Mouse (Mus musculus) natural killer cell, adult 2 months (primary cell): ENCODE measurements at regions not wholly inside any gene's neighbourhood (a gene's known extent, or its start where the extent isn't known, plus 50 kb on each side); places are given as distances from the start of the nearest gene placed in this dataset.

Source experiments
- DNase-seq, 2 experiments: peaks; one replicate each; pipeline ENCODE4 v3.0.0; 2022; ENCODE audit warnings: low spot score in 2 of 2

DNA sequence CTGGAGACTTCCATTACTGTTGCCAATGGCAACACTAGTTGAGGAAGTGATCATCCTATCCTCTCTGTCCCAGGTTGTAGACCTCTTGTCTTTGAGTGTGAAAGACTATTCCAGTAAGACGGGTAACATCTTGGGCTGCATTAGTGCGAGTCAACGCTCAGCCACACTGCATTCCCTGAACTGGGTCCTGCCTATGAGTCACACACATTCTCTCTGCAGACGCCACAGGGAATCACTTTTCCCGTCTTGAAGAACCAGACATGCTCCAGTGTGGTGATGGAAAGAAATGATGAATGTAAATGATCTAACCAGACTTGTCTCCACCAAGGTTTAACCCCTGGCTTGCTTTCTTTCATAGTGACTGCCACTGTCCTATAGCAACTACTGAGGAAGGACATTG lies 199.1 kb upstream of the Maf start:
- DNase-seq = no peak

DNA sequence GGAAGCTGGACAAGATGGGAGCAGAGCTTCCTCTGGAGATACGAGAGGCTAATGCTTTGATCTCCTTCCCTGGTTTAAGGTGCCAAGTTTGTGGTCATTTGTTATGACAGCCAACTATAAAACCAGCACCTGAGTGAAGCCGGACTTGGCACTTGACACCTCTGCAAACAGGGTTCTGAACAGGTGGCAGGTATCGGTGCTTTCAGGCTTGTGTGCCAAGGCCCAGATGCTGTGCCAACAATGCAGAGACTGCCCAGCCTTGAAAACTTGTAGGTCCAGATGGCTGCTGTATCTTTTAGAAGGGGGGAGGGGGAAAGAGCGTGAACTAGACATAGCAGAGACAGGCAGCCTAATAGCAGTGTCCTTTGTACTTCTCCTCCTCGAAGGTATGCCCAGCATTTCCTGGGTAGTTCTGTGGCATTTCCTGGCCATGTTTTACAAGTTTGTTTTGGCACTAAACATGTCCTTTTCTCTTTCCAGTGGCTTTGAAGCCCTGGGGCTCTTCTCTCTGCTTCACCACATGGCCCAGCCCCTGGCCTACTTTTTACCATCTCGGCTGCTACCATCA lies 196.3 kb upstream of the Maf start:
- no peak for DNase-seq

DNA sequence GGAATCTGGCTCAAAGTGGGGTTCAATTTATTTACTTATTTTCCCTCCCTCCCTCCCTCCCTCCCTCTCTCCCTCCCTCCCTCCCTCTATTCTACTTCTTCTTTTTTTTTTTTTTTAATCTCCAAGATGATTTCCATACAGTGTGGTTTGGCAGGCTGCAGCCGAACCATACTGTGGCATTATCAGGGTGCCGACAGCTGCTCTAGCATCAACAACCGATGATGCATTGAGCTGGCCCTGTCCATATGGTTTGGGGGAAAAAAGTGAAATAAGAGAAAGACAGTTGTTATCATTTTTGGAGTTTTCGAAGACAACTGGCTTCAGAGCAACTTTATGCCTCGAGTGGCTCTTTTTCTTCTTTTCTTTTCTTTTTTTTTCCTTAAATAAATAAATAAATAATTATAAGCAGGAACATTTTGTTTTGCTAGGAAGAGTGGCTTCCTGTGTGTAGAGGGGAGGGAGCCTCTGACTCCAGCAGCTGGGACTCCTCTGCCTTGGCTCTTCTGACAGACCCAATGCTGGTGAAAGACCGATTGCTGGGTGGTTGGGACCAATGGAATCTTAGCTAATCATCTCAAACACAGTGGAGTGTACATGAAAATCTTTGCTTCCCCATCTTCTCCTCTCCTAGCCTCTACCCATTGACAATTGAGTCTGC lies 190.1 kb upstream of the Maf start:
- no peak for DNase-seq

DNA sequence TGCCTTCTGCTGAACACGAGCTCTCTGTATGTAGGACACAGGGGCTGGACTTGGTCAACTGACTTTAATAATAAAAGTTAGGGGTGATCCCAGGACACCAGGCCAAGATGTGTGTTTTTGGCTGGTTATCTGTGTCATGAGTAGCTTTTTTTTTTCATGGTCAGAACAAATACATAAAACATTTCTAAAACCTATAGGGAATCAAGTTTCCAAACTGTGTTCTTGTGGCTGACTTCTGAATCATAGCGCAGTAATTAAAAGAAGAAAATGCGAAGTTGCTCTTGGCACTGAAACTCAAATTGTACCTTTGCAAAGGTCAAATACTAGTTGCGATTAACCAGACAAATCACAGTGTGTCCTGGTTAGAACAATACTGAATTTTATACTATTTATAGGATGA lies 189.5 kb upstream of the Maf start:
- no peak for DNase-seq

DNA sequence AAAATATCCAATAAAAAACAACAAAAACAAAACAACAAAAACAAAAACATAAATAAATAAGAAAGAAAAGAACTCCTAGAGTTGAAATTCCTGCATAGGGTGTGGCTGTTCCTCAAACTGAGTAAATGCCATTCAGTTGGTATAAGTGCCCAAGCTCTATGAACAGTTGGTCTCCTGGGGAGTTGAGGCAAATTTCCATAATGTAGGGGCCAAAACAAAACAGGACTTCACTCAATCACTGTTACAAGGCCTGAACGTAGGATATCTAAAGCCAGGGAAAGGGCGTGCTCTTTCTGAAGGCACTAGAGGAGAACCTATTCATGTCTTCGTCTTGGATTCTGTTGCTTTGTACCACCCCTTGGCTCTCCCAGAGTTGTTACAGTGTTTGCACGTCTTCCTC lies 188.5 kb upstream of the Maf start:
- DNase-seq = no peak

DNA sequence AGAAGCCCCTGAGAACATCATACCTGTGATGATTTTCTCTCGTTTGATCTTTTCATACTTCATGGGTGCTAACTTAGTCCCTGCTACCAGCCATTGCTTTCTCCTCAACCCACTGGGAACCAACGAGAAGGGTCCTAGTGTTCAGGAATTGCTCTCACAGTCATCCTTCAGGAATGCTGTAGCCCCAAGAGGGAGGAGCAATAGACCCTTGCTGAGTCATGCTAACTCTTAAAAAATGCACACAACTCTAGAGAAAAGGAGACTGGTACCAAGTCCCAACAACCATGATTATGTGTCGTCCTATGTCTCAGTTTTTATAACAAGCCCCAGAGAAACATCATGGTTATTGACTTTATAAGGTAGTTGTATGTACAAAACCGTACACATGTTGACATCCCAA lies 180.7 kb upstream of the Maf start:
- DNase-seq = no peak

DNA sequence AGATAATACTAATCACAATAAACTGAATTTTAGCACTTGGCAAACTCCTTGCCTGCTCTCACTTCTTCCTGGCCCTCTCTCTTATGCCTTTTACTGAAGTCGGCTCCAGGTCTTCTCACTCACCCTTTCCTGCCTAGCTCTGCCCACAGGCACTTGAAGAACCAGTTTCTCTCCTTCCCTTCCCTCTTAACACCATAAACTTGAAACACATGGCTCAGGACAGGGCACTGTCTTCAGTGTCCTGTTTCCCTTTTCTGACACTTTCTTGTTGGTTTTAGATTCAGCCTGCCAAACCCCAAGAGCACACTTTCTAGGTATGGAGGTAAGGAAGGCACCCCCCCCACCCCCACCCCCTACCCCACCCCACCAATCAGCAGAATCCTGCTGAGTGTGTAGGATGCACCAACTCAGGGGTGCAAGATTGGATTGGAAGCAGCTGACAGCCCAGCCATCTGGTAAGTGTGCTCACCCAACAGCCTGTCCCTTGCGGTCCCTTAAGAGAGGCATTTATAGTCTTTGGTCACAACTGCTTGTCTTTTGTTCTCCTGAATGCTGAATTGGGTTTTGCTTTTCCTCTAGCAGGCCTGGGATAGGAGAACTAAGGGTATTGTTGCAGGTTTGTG lies 177.6 kb upstream of the Maf start:
- no peak for DNase-seq

DNA sequence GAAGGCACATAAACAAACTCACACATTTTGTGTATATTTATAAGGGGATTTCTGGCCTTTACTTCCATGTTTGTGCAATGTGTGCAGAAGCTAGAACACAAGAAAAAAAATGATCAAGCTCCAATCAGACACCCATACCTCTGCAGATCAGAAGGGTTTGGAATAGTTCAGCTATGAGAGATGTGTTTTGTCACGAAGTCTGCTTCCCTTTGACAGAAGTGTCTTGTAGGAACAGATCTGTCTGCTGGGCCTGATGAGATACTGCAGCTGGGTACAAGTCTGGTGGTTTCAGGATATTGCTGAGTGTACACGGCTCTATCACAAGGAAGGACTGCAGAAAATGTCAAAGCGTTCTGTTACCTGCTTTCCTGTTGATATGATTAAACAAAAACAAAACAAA lies 176.2 kb upstream of the Maf start:
- DNase-seq = no peak

DNA sequence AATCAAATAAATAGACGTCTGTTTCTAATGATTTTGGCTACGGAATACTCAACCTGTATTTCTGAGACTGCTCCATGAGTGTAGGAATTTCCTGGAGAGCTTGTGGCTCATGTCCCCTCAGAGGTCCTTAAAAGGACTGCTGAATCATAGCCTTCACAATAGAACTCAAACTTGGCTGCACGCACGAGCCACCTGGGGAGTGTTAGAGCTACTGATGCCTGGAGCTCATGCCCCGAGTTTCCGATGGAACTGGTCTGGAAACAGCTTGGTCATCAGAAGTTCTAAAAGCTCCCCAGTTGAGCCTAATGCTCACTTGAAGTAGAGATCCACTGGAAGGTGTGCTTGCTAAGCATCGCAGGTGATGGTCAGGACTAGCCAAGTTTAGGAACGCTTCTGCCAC lies 174.3 kb upstream of the Maf start:
- no peak for DNase-seq

DNA sequence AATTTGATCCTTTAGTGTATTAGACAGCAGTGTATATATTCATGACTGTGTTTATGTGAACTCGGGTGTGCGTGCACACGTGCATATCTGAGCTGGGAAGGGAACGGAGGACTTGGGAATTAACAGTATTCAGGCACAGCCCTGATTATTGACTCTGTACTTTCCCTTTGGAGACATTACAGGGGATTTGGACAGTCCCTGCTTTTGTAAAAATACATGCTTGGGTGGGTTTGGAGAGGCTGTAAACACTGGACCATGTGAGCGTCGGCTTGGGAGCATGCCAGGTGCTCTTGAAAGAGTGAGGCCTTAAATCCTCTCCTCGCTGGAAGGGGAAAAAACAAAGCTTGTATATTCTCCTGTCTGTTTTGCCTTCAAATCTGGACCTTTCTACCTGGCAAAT lies 167.2 kb upstream of the Maf start:
- no peak for DNase-seq

DNA sequence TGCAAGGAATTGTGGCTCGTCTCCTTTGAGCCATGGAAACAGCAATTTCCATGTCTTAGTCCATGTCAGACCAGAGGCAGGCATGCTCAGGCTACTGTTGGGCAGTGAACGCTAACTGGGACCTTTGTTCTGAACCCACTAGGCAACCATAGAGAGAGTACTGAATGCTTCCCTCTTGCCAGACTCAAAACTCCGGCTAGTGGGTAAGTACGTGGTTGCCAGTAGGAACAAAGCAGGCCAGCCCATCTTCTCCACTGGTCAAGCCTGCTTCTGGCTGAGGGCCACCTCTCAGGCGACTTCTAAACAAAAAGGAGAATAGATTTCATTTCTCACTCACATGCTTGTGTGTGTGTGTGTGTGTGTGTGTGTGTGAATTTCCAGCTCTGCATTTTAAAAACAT lies 163.8 kb upstream of the Maf start:
- no peak for DNase-seq

DNA sequence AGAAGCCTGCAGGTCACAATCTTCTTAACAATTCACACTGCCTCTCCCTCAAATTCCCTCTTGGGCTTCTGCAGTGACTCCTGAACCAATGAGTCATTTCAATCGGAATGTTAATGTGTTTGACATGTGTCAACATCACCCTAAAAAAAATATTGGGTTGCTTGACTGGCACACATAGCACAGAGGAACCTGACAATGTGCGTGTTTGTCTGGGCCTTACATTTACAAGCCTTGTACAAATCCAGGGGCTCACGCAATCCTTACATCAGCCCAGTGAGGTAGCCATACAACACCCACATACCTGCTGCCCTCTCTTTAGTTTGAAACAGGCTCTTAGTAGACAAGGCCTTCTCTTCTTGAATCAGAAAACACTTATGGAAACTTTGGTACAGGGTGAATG lies 153.8 kb upstream of the Maf start:
- DNase-seq = no peak

DNA sequence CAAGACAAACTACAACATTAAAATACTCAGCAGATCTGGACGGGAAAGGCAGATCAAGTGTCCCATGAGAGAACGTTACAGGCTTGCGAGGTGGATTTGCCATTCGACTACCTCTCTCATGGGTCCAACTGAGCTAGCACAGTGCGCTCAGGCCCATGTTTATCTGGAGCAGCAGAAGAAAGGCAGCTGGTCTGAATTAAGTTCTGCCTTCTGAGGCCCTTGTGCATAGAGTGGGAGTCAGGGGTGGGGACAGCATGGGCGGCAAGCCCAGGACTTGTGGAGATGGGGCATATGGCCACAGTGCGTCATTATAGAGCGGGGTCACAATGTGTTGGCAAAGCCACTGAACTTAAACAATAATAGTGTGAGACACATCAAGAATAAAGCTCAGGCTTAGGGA lies 151.8 kb upstream of the Maf start:
- no peak for DNase-seq

DNA sequence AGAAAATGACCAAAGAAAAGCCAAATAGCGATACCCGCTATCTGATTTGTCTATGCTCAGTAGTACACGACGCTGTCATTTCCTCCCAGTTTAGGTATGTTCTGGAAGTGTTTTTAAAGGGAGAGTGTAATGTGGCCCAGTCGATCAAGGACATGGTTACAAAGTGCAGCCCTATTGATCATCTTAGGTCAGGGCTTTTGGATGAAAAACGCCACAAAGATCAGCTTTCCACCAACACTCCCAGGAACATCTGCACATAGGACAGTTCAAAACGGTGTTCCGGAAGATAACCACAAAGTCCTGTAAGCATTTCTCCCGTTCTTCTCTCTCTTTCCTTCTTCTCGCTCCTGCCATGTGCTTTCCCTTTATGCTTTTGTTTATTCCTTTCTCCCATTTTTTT lies 149.2 kb upstream of the Maf start:
- no peak for DNase-seq

DNA sequence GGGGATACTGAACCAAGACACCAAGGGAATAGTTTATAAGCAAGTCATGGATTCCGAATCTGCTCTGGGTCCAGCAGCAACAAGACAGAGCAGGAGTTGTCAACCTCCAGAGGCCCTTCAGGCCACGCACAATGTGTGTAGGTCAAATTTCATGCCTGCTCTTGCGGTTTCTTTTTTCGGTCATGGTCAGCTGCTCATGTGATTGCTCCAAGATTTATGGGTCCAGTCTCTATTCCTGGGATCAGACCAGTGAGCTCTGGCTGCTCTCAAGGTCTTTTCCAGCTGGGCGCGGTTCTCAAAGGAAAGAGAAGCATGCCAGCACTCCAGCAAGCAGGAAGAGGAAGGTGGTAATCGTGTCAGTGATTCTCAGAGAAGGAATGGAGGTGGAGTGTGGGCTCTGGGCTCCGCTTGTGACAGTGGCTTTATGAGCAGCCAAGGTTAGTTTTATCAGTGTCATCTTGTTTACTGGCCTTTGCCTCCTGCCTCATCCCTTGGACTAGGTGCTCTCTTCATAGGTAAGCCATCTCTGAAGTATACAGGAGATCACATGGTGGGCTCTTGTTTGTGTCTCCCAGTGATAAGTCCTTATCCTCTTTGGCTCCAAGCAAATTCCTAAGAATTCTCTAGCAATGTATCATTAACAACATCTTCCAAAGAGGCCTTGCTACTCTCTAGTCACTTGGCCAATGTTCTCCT lies 148.5 kb upstream of the Maf start:
- DNase-seq = no peak

DNA sequence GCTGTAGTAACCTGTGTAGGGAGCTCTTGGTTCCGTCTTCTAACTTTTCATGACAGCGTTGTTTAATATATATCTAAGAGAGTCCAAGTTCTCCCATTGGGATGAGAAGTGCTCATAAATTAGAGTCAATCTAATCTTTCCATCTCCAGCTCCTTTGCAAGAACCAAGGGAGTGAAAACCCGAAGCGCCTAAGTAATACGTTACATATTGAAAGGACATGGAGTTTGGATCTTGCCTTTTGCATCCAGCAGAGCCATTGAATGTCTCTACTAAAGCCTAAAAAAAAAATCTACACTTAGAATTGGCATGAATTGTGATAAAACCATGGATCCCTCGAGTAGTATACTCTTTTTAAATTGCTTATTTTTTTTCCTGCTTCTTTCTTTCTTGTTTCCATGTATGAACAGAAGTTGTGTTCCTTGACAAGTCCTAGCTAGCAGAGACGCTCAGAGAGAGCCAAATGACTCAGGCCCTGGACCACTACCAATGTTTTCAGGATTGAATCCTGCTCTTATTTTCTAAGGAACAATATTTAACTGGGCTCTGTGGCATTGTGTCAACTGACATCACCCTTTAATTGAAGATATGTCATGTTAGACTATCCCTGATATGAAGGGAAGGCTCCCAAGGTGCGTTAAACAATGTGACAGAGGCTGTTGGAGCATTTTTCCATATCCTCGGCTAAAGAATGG lies 146.8 kb upstream of the Maf start:
- no peak for DNase-seq

DNA sequence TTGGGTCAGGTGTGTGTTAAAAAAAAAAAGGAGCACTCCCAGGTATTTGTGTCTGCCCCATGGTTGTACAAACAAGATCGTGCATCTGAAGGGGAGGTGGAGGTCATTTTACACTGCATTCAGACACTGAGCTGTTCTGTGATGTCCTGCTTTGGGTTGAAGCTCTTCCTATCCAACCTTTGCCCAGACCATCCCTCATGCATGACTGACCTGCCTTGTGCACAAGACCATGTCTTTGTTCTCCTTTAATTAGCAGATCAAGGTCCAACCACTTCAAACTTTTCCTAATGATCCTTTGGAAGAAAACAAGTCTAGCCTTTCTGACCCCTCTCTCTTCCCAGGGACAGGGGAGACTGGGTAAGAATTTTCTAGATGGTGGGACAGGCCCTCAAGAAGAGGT lies 143.0 kb upstream of the Maf start:
- no peak for DNase-seq

DNA sequence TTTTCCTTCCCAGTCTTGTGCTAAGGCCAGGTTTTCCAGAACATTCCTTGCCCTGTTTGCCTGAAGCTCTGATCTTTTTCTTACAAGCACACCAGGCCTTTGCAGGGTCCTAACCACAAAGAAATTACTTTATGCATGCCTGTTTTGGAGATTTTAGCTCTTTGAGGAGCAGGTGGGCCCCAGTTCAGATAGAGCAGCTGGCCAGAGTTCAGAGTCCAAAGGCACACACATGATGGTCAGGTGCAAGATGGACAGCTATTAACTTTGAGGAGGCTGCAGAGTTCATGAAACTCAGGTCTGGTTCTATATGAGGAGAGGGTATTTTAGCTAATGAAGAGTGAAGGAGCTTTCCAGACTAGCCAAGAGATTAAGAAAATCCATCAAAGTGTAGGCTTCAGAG lies 125.8 kb upstream of the Maf start:
- no peak for DNase-seq

DNA sequence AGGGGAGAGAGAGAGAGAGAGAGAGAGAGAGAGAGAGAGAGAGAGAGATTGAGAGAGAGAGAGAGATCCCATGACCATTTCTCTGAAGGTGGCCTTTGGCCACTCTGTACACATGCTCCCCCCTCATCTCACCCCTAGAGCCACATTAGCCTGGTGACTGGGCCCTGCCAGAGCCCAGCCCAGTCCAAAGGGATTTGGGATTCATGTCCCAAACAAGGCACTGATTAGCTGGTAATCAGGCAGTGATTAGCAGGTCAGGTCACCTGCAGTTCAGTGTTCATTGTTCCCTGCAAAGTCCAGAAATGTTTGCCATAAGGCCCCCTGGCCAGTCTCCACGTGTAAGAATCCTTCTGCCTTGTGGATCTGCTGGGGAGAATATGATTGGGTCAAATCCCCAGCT lies 124.1 kb upstream of the Maf start:
- no peak for DNase-seq

DNA sequence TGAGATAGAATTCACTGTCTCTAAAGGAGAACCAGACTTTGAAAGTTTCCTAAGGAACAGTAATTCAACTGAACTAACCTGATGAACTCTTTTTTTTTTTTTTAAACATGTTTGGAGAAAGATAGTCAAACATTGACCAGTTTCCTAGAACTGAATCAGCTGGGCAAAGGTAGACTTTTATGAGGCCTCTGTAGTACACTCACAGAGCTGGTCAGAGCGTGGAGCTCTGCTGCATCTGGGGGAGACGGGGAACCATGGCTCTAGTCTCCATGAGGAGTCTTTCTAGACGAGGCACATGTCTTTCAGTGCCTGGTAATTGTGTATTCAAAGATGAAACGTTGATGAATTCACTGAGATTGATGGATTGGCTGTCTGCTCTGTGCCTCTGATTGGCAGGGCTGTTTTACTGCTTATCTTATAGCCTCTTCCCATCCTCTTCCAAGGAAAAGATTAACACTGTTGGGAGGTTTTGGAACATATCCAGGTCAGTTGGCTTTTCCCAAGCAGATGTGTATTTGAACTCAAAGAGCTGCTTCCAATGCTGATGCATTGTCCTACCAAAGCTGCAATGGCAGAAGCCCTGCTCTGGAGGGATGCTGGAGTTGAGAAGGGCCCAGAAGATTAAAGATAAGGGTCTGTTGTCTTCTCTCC lies 122.5 kb upstream of the Maf start:
- no peak for DNase-seq

DNA sequence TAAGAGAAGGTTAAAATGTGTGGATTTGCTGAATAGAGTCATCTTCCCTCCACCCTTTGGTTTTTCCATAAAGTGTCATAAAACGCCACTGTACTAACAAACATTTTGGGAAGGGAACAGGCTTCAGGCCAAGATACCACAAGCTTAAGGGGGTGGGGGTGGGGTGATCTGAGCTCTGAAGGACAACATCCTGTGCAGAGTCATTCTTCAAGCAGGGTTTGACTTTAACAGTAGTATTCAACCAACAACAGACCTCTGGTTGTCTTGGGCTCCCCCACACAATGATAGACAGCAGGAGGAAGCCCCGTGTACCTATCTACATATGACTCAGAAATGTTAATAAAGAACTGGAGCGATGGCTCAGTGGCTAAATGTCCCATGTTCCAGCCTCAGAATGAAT lies 118.9 kb upstream of the Maf start:
- no peak for DNase-seq

DNA sequence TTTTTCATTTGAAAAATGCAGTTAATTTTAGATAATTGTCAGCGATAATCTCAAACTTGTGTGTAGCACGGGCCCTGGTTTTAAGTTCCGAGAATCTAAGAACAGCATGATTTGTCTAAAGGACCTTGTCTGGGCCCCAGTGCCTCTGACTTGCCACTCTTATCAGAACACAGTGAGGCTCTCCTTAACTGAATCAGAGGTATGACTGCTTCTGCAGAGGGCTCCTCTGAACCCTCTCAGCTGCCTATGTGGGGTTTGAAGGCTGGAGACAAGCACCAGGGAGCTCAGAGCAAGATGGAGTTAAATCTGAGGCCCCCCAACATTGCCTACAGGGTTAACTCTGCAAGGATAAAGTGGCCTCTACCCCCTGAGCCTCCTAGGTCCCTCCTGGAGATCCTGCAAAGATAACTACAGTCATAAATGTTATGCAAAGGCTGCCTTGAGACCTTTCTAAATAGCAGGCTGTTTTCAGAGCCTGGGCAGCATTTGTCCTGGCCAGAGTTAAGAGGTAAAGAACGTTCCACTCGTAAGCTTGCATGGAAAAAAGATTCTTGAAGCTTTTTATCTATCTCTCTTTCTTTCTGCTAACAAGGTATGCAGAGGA lies 118.4 kb upstream of the Maf start:
- DNase-seq = no peak
